Mouse (Mus musculus) lung, adult 2 months (tissue): ENCODE results near the gene Spin2-ps6. TPM values are rescaled to one million over a fixed set of nuclear protein-coding genes. Genes with fewer than 3 reads are reported as not detected.
"Not testable (repeated sequence)": the region's sequence is repeated elsewhere in the genome, so short reads cannot be mapped to it uniquely, and the experiment has no call there.

Experiments used
- DNase-seq: peaks from one replicate; pipeline ENCODE4 v3.0.0; 2022
- H3K4me1 ChIP-seq: fragments of 200-500 bp; 2 replicates; pipeline ENCODE4 v1.6.1; 2011; ENCODE audit warnings: low read length; ENCODE audit not compliant: control insufficient read depth, insufficient read depth
- H3K4me3 ChIP-seq: fragments of 200-500 bp; replicated peaks from 2 replicates; pipeline ENCODE3; 2011; ENCODE audit warnings: low read depth, mild to moderate bottlenecking, control low read depth, low read length; ENCODE audit errors: extremely low read depth
- WGBS: fragments of 180-500 bp; shearing (Covaris S2); methylation state at CpG from one replicate; pipeline ENCODE4 v1.1.7; 2018; 5-methylcytosine and 5-hydroxymethylcytosine counted together
- polyA plus RNA-seq: library from polyadenylated mRNA; depleted of rRNA; stranded (reverse); fragments of >200 nt; gene quantifications from 2 replicates; pipeline ENCODE4 v1.2.3, GENCODE M21; 2012; rRNA removed

Spin2-ps6 gene
- polyA plus RNA-seq: not detected in 2 replicates

- H3K4me3 ChIP-seq, DNase-seq, H3K4me1 ChIP-seq: not testable (repeated sequence)
- WGBS: 94% methylated on average over 2 of the region's 3 CpGs
Observed at GRCm38 (mm10) chrX:33234569-33234968, at the start of gene Spin2-ps6. TSS of gene Spin2-ps6 (plus strand) at chrX:33234869.

Other genes with a start within 250 kb of the Spin2-ps6 start
- gene Btbd35f12, start 78.5 kb downstream of the Spin2-ps6 start, polyA plus RNA-seq: not detected in 2 replicates